Mouse (Mus musculus) thymus, postnatal 10 days (tissue): ENCODE data around the gene Zfp652.

Source experiments
- DNase-seq, 2 experiments: peaks; one replicate each; pipeline ENCODE4 v3.0.0; 2021; ENCODE audit warnings: low spot score in 2 of 2

Gene Zfp652

DNA sequence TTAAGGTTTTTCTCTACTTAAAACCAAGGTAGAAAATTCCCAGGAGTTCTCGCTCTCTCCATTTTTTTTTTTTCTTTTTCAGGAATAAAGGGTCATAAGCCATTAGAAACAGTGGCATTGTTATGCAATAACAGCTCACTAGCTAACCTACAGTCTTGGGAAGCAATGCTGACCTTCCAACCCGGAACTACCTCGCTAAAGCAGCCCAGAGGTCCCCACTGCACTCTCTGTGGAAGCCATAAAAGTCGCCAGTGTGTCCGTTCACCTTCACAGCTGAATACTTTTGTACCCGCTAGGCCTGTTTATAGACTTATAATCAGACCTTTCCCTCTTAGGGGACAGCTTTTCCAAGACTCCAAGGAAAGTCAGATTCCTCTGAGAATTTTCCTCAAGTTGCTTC lies 55.8 kb downstream of the Zfp652 start:
- DNase-seq: no peak

DNA sequence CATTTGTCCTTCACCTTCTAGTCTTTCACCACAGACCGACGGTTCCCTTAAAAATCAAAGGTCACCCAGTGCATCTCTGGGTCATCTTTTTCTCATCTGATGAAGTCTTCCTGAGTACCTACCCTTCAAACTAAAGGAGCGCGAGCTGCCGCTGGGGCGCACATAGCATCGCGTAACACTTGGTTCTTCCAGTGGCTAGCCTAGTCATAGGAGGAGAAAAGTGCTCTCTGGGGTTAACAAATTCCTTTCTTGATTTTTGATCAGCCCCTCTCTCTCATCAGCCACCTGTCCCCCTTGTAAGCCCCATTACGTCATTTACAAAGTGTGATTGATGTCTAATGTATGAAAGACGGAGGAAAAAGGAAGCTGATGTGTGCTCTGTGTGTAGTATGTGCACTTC lies 56.7 kb downstream of the Zfp652 start:
- no peak for DNase-seq

DNA sequence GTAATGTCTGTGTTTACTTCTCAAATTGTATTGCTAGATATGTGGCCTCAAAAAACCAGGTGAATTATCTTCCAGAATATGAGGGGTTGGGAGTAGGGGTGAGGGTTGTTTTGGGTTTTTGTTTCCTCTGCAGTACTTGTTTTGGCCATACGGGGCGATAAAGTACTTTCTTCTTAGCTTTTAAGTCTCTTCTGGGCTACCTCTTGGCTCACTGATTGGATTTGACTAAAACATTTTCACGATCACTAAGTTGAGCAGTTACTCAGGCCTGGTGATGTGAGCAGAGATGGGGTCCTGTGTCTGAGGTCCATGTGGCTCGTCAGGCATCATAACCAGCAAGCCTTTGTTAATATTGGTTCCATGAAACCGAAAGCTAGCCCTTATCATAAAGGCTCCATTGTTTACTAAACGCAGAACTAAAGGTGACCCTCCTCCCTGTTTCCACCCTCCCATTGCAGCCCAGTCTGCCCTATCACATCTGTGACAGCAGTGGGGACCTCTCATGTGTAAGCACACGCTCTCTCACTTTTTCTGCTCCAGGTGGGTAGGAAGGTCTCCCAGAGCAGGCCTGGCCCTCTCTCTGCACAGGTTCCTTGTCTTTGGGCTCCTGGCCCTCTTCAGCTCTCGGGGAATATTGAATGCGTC lies 58.4 kb downstream of the Zfp652 start:
- peak in 1 of 2 experiments; percentile 26 for DNase-seq

DNA sequence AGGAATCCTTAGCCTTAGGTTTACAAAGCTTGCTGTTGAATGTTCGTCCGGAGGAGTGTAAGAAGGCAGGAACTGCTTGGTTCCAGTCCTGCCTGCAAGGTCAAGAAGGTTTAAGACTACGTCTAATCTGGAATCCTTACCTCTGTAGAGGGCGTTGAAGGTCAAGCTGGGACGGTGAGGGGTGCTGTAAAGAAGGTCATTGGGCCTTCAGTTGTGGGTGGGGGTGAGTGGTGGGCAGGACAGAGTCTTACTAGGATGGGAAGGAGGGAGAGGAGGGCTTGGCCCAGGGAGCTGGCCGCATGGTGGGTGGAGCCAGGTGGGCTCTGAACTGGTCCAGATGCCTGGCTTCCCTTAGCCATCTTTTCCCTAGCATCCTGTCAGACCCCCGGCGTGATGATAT lies 59.2 kb downstream of the Zfp652 start:
- DNase-seq: no peak

DNA sequence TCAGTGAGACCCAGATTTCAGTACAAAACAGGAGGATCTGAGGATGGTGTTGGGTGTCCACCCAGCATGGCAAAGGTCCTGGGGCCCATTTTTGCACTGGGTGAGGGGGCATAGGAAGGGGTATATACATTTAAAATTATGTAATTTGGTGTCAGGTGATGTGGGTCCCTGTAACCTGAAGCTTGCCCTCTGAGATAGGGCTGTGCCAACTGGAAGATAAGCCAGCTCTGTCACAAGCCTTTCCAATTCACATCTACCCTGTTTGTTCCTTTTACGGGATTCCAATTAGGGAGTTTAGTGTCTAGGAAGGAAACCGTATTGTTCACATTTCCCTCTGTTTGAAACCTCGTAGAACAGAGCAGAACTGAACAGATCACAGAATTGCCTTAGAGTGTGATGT lies 60.8 kb downstream of the Zfp652 start:
- DNase-seq: no peak

DNA sequence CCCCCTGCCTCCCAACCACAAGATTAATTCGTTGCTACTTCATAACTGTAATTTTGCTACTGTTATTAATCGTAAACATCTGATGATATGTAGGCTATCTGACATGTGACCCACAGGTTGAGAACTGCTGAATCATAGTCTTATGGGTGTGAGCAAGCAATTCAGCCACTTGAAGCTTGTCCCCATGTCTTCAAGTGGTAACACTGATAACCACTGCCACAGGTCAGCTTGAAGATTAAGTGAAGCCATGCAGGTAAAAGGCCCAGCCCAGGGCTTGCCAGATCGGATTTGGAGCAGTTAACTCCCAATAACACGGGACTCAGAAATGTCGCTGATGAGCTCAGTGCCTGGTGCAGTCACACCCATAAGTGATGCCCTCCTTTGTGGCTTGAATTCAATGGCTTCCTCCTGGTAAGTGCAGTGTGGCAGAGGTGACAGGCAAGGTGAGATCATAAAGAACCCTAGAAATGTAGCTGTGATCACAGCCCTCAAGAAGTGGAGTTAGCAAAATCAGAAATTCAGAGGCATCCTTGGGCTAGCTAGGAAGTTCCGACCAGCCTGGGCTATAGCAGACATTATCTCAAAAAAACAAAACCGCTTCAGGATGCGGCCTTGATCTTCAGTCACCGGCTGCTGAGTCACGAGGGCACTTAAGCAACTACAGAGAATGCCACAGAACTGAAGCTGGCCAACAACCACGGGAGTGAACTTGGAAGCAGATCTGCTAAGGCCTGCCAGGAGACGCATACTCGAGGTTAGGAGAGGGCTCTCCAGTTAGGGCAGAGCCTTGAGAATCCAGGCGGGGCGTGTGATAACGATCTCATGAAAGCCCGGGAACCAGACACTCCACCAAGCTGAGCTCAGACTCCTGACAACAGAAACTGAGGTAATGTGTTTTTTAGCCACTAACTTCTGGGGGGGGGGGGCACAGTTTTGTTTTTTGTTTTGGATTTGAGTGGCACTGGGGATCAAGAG lies 65.1 kb downstream of the Zfp652 start:
- DNase-seq: no peak

DNA sequence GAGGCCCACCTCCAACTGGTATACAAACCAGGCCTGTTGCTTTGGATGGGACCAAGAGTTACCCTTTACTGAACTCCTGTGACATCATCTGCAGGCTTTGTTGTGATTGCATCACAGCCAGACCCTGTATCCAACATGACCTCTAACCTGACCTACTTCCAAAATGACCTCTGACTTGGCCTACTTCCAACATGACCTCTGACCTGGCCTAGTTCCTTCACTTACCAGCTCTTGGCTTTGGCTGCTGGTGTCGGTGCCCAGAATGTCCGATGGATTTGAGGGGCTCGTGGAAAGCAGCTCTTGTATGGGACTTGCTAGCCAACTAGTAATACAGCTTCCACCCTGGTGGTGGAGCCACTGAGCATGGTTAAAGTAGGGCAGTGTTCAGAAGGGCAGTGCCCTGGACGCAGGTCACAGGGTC lies 66.4 kb downstream of the Zfp652 start:
- no peak for DNase-seq

DNA sequence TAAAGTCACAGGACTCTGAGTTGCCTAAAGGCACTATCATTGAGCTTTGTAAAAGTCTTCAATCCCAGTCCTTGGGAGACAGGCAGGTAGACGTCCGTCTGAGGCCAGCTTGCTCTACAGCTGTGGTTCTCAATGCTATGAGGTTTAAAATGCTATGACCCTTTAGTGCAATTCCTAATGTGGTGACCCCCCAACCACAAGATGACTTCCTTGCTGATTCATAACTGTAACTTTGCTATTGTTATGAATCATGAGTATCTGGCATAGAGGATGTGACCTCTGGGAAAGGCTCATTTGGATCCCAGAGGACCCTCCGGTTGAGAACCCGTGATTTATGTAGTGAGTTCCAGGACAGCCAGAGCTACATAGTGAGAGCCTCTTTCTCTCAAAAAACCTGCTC lies 66.9 kb downstream of the Zfp652 start:
- no peak for DNase-seq

DNA sequence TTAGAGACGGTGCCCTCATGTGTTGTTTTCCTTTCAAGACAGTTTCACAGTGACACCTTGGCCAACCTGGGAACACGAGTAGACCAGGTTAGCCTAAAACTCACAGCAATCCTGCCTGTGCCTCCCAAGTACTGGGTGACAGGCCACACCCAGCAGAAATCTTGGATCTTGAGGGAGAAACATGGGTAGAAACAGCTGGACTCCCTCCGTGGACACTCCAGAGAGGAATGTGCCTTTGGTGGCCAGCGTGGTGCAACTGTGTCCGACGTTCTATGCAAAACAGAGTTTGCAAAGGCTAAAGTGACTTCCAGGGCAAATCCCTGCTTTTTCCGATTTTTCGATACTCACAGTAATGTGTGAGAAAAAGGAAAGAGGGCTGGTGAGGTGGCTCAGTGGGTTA lies 68.0 kb downstream of the Zfp652 start:
- DNase-seq: no peak

DNA sequence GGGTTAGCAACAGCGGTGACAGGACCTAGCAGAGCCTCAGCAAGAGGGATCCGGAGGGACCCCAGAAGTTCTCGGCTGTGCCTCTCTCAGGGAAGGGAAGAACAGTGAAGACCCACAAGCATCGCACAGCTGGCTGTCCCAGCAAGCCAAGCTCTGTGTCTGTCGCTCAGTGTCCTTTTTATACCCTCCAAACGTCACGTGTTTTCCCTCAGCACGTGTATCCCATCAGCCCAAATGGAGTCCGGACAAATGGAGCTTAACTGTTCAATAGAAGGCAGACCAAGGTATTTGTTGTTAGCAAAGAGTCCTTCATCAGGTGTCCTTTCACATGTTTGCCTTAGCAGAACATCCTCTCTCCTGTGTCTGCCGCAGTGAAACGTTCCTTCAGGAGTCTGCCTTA lies 69.1 kb downstream of the Zfp652 start:
- DNase-seq: no peak

DNA sequence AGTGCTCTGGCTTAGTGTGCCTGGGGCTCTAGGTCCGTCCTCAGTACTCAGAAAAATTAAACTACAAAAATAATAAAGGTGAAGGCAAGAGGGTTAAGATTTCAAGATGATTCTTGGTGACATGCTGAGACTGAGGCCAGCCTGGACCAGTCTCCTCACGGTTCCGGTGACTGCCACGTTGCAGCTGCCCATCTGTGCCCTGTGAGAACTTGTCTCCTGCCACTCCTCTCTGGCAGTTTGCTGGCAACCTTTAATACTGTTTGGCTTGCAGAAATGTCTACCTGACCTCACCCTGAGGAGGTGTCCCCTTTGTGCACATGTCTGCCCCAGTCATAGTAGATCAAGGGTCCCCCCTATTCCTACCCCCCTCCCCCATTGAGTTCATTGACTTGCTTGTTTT lies 71.0 kb downstream of the Zfp652 start:
- DNase-seq: no peak

DNA sequence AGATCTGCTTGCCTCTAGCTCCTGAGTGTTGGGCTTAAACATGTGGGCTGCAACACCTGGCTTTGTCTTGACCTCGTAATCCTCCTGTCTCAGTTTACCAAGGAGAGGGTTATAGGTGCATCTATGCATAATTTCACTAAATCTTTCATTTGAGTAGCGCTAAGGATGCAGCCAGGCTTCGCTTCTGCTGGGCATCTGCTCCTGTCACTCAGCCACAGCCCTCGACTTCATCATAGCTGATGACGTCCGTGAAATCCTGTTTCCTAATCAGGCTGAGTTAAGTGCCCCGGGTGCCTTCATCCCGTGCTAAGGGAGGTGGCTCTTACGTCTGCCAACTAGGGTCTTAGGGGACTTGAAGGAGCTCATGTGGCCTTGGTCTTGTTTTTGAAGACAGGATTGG lies 71.5 kb downstream of the Zfp652 start:
- DNase-seq: no peak

DNA sequence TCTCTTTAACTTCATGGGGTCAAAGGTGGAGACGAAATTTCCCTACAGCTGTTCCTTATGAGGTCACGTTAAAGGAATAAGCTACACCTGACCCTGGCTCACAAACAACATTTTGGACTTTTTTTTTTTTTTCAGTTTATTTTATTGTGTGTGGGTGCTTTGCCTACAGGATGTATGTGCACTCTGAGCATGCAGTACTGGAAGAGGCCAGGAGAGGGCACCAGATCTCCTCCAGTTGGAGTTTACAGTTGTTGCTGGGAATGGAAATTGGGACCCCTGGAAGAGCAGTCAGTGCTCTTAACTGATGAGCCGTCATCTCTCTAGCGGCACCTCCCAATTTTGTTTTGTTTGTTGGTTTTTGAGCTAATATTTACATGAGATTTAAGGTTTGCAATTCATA lies 73.2 kb downstream of the Zfp652 start:
- peak in 1 of 2 experiments; percentile 15 for DNase-seq

DNA sequence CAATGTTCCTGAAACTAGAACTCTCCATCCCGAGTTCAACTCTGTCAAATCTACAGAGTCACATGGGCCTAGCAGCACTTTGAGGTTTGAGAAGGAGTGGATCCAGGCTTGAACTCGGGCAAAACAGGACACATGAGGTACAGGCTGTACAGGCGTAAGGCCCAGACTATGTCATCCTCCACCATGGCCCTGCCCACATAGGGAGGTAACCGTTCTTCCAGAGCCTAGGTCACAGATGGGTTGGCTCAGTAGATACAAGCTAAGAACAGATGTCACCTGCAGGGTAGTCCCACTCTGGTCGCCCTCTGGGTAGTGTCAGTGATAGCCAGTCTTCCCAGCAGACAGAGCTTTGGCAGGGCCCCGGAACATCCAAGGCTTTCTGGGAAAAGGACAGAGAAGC lies 74.0 kb downstream of the Zfp652 start:
- DNase-seq: no peak

DNA sequence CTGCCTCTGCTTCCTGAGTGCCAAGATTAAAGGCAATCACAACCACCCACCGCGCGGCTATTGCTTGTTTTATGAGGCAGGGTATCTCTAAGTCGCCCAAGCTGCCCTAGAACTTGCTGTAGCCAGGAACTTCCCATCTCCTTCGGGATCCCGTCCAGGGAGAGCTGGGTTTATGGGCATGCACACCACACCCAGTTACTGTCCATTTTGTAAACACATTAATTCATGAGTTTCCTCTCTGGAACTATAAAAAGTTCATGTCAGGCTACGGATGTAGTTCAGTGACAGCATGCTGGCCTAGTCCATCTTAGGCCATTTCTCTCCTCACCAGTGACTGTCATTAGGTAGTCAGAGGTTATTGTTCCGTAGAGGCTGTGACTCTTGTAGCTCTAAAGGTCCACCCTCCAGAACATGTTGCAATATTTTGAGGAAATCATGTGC lies 77.0 kb downstream of the Zfp652 start:
- DNase-seq: no peak

DNA sequence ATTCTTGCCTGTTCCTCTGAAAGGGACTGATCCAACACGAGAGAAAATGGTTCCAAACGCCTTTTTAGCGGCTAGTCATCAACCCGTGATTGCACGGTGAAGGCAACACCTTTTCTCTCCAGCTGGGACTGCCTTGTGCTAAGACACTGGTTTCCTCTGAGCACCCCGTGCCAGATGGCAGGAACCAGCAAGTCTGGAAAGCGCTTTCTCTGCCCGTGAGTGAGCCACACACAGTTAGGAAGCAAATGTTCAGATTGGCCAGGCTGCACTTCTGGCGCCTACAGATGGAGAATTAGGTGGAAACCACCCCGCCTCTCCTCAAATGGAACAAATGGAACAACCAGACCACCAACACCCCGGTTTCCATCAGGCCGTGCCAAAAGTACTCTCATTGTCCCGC lies 79.3 kb downstream of the Zfp652 start:
- DNase-seq: no peak

DNA sequence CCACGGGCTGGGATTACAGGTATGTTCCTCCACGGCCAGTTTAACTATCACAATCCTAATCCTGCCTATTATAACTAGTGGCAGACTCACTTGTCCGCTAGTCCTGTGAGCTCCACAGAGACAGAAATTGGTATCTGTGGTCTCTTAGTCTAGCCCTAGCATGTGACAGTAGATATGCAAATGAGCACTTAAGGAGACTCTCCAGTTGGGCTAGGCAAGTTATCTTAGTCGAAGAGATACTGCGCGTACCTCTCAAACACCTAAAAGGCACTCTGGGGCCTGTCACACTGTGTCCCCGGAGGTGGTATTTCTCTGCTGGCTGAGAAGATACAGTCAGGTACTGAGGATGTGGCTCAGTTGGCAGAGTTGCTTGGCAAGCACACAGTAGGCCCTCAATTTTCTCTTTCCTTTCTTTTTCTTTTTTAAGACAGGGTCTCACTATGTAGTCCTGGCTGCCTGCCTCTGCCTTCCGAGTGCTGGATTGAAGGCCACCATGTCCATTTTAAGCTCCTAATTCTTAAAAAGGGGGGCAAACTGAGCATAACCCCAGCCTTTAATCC lies 80.6 kb downstream of the Zfp652 start:
- DNase-seq: no peak

DNA sequence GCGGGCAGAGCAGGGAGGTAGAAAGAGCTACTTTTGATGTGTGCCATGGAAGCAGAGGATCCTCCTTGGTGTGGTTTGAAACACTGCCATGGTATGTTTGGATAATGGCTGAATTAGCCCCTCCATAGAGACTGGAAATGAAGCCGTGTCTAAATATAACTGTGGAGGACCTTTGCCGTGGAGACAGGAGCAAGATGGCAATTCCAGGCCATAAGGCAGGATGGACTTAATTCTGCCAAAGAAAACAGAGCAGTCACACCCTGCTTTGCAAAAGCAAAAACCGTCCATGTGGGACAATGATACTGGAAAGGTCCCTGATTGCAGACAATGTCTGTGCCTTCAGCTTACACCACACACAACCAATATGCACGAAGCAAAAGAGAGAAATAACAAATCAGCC lies 81.7 kb downstream of the Zfp652 start:
- DNase-seq: no peak

DNA sequence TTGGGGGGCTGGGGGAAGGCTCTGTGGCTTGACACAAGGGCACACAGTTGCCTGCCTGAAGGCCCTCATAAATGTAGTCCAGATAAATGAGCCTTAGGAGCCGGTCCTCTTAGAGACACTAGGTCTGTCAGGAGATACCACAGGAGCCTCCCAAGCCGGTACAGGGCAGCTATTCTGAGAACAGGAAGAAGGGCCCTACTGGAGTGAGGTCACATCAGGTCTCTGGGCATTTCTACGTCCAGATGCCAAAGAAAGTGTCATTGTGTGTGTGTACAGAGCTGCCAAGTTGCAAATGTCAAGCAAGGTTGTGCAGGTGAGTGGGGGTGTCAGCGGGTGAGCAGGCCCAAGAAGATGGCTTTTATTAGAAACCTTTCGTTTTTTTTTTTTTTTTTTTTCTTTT lies 83.1 kb downstream of the Zfp652 start:
- no peak for DNase-seq

DNA sequence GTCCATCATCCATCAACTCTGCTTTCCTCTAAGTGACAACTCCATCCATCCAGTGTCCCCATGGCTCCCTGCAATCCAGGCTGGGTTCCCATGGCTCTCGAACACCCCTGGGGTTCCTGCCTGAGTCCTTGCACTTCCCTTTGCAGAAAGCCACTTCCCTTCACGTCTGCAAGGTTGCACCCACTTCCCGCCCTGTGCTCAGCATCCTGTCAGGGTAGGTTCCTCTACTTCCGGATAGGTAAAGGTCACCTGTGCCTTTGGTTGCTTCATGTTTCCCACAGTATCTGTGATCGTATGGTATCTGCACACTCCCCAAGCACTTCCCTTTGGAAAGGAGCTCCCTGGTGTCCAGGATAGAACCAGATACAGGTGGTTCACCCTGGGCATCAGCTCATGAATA lies 92.5 kb downstream of the Zfp652 start:
- DNase-seq: peak; percentile 16 to 24

DNA sequence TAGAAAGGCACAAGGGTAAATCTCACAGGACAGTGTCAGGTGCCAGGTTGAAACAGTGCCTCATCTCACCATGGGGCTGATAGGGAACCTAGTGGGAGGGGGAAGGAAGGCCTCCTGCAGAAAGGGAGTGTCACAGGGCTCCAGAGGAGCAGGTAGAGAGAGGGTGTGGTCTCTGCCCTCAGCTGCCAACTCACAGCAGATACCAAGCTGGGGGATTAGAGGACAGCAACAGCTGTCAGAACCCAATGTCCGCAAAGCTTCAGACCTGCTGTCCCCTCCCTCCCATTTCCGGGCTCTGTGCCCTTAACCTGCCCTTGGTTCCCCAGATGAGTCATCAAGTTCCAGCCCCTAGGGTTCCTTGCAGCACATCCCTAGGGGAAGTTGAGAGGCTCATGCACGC lies 93.1 kb downstream of the Zfp652 start:
- DNase-seq: no peak

DNA sequence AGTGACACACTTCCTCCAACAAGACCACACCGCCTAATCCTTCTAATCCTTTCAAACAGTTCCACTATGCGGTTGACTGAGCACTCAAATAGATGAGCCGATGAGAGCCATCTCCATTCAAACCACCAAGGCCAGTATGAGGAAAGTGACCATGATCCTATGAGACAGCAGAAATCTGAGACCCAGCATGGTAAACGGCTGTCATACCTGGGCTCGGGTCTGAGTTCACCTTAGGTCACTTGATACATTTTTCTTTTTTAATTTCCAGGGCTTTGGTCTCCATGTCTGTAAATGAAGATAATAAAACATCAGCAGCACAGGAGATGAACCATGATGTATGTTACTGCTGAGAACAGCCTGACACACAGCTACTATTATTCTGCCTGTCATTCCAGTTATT lies 95.4 kb downstream of the Zfp652 start:
- DNase-seq: no peak

DNA sequence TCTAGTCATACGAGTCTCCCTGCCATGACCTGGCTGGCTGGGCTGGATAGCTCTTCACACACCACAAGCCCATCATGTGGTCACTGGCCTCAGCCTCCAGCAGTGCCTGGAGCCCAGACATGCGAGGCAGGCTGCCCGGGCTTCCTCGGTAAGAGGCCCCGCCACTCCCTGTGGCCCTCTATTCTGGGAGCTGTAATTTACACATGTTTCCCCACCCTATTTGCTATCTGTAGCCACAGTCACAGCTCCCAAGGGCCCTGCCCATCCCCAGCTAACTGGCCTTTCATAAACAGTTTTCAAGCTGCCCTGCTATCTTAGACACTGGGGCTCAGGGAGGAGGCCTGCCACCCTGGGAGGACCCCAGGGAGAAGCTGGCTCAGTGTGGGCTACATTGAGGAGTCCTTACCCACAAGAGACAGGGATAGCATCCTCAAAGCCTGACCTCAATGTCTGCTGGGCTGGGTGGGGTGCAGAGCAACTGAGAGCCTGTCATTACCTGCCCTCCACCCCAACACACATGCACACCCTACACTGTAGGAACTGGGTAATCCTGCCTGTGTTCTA lies 96.1 kb downstream of the Zfp652 start:
- no peak for DNase-seq
